Mouse (Mus musculus) thymus, adult 2 months (tissue): ENCODE measurements at regions not wholly inside any gene's neighbourhood (a gene's known extent, or its start where the extent isn't known, plus 50 kb on each side); places are given as distances from the start of the nearest gene placed in this dataset.
A peak's percentile ranks its signal among the peaks of the same experiment; 100 is the strongest.

Experiments used
- DNase-seq: peaks from one replicate; pipeline ENCODE4 v3.0.0; 2021
- H3K27ac ChIP-seq: fragments of 200-500 bp; 2 replicates; pipeline ENCODE4 v1.5.1; 2012; ENCODE audit warnings: low read length, control low read depth; ENCODE audit not compliant: control insufficient read depth, insufficient read depth
- H3K27me3 ChIP-seq: fragments of 200-500 bp; 2 replicates; pipeline ENCODE4 v1.6.1; 2012; ENCODE audit warnings: mild to moderate bottlenecking, low read length, moderate library complexity, mixed read lengths; ENCODE audit not compliant: control insufficient read depth, insufficient read depth
- H3K36me3 ChIP-seq: fragments of 200-500 bp; 2 replicates; pipeline ENCODE4 v1.6.1; 2012; ENCODE audit warnings: mild to moderate bottlenecking, low read length, moderate library complexity; ENCODE audit not compliant: control insufficient read depth, insufficient read depth
- H3K4me1 ChIP-seq: fragments of 200-500 bp; replicated peaks from 2 replicates; pipeline ENCODE4 v1.6.1; 2012; ENCODE audit warnings: low read length; ENCODE audit not compliant: control insufficient read depth, insufficient read depth
- H3K4me3 ChIP-seq: fragments of 200-500 bp; 2 replicates; pipeline ENCODE4 v1.5.1; 2012; ENCODE audit warnings: mild to moderate bottlenecking, low read length, control low read depth, moderate library complexity; ENCODE audit not compliant: control insufficient read depth, insufficient read depth
- CTCF ChIP-seq: fragments of 200-500 bp; IDR thresholded peaks from 2 replicates; pipeline ENCODE4 v1.5.1; 2012; ENCODE audit warnings: mild to moderate bottlenecking, control low read depth, low read length, moderate library complexity, borderline replicate concordance; ENCODE audit not compliant: control insufficient read depth, poor library complexity, insufficient read depth; ENCODE audit errors: extremely low read depth
- POLR2A ChIP-seq: fragments of 200-500 bp; IDR thresholded peaks from 2 replicates; pipeline ENCODE4 v1.6.1; 2012; ENCODE audit warnings: mild to moderate bottlenecking, low read length, control low read depth, moderate library complexity; ENCODE audit not compliant: control insufficient read depth, poor library complexity, insufficient read depth; ENCODE audit errors: extremely low read depth
- WGBS: fragments of 180-500 bp; shearing (Covaris S2); methylation state at CpG from one replicate; pipeline ENCODE4 v1.1.7; 2018; 5-methylcytosine and 5-hydroxymethylcytosine counted together

DNA sequence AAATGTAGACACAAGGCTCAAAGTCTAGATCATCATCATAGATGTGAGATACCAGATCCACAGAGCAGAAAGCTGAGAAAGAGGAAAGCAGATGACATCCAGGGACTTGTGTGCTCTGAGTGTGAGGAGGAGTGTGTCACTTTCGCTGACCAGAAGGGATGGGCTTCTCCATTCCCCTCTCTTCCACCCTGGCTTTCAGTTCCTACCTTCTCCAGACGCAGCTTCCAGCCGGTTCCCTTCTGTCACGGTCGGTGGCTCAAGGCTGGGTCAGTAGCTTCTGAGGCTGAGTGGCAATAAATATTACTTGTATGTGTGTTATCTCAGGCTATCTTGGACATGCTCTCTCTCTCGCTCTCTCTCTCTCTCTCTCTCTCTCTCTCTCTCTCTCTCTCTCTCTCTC, 94.2 kb upstream of the Irf2bp2 start:
- no peak for DNase-seq
- no peak for TF ChIP-seq POLR2A
- TF ChIP-seq CTCF, result no peak
- H3K4me3 ChIP-seq, result no peak overlapping the region
- H3K4me1 ChIP-seq, result peaks cover 5% of the 10 kb centered on the region
- no peak overlapping the region for H3K27ac ChIP-seq
- H3K36me3 ChIP-seq, result no peaks in the 10 kb centered on the region
- 96% methylated on average over 6 of the region's 6 CpGs for WGBS
- no peaks in the 10 kb centered on the region for H3K27me3 ChIP-seq

DNA sequence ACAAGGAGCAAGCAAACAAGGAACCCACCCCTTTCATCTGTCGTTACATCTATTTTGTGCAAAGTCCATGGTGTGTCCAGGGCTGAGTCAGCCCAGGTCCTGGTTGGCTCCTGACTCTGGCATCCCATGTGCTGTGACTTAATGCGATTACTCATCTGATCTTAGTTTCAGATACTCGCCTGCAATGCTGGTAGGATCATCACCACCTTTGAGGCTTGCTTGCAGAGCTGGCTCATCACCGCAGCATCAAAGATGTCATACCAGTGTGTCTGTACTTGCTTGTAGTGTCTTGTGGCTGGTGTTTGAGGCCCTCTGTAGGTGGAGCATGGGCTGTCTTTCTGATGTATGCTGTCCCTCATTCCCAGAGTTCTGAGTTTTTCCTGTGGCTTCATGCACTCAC, 93.0 kb upstream of the Irf2bp2 start:
- peaks cover 5% of the 10 kb centered on the region for H3K4me1 ChIP-seq
- WGBS, result 39% methylated on average over 4 of the region's 4 CpGs
- peak; percentile 55 for DNase-seq
- H3K27me3 ChIP-seq, result no peaks in the 10 kb centered on the region
- no peak overlapping the region for H3K27ac ChIP-seq
- H3K4me3 ChIP-seq, result no peak overlapping the region
- TF ChIP-seq POLR2A (no peak), CTCF (no peak)
- no peaks in the 10 kb centered on the region for H3K36me3 ChIP-seq

DNA sequence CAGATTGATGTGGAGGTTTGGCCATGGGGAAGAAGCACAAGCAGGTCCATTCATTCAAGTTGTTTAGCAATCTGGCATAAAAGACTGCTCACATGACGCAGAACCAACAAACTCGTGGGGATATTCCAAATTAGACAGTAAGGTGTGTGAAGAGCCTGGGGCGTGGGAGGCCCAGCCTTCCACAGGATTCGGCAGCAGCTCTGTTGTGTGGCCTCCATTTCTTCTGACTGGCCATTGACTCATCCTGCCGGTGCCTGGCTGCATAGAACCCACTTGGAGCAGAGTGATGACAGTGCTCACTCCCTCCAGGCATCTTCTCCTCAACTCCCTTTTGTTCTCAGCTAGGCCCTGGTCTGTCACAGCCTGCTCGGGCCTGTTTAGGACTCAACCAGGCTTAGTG, 91.6 kb upstream of the Irf2bp2 start:
- no peaks in the 10 kb centered on the region for H3K27me3 ChIP-seq
- peaks cover 5% of the 10 kb centered on the region for H3K4me1 ChIP-seq
- no peak overlapping the region for H3K27ac ChIP-seq
- no peaks in the 10 kb centered on the region for H3K36me3 ChIP-seq
- 93% methylated on average over 6 of the region's 6 CpGs for WGBS
- no peak for TF ChIP-seq CTCF
- TF ChIP-seq POLR2A, result no peak
- no peak for DNase-seq
- H3K4me3 ChIP-seq, result no peak overlapping the region

DNA sequence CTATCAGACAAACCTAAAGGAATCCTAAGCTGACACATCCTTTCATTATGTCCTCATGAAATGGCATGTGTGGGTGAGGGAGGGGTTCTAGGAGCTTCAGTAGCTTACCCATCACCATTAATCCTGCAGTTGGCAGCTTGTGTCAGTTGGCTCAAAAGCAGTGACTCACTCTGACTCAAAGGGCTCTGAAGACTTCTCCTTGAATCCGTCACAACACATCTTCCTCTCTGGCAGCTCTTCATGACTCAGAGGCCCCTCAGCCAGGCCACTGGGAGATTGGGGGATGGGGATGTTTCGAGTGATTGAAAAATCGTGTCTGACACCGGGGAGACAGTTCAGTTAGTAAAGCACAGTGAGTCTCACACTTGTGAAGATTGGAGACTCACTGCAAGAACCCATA, 90.2 kb upstream of the Irf2bp2 start:
- H3K4me1 ChIP-seq, result peaks cover 5% of the 10 kb centered on the region
- TF ChIP-seq CTCF, result no peak
- TF ChIP-seq POLR2A, result no peak
- no peaks in the 10 kb centered on the region for H3K36me3 ChIP-seq
- no peak for DNase-seq
- 73% methylated on average over 4 of the region's 4 CpGs for WGBS
- no peak overlapping the region for H3K27ac ChIP-seq
- H3K4me3 ChIP-seq, result no peak overlapping the region
- H3K27me3 ChIP-seq, result no peaks in the 10 kb centered on the region

DNA sequence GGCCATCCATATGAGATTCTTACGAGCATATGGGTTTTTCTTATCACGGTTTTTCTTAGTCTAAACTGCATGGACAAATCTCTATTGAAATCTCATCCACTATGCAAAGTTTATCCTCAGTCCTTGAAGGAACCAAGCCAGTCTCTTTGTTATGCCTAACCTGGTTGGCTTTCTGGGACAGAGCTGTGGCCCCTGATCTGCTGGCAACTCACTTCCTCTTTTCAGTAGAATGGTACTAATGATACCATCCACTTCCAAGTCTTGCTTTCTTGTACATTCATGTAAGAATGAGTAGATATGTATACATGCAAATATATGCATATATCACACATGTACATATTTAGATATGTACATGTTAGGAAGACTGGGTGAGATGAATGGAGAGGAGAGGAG, 89.8 kb upstream of the Irf2bp2 start:
- Histone ChIP-seq H3K27me3 (no peaks in the 10 kb centered on the region), H3K4me3 (no peak overlapping the region), H3K27ac (no peak overlapping the region), H3K4me1 (peaks cover 5% of the 10 kb centered on the region), H3K36me3 (no peaks in the 10 kb centered on the region)
- no peak for DNase-seq
- 81% methylated on average over 2 of the region's 2 CpGs for whole genome bisulfite sequencing
- TF ChIP-seq CTCF, result no peak

DNA sequence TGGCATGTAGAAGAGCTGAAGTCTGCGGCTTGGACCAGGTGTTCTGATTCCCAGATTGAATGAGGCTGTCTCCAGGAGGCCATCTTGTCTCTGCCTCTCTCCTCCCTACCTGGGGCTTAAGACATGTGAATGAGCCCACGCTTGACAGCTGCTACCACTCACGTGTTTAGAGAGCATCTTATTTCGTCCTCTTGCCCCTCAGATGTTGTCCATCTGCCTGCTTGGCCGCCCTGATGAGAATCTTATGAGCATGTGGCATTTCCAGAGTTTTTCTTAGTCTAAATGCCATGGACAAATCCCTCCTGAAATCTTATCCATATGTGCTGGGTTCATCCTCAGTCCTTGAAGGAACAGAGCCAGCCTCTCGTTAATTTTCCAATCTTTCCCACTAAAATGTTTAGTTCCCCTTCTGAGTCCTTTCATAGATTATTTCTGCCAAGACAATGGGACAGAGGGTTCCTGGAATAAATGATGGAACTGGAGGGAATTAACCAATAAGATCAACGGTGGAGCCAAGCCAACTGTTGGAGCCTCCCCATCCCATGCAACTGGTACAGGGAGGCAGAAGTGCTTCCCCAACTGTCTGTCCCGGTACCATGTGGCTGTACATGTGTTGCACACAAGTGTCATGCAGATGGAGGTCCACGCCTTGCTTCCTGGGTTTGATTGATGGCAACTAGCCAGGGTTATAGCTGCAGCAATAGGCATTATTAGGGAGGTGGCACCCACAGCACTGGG, 89.2 kb upstream of the Irf2bp2 start:
- no peak overlapping the region for H3K4me3 ChIP-seq
- no peak for TF ChIP-seq CTCF
- no peak overlapping the region for H3K27ac ChIP-seq
- no peaks in the 10 kb centered on the region for H3K36me3 ChIP-seq
- DNase-seq, result no peak
- WGBS, result 93% methylated on average over 9 of the region's 9 CpGs
- H3K4me1 ChIP-seq, result peaks cover 5% of the 10 kb centered on the region
- H3K27me3 ChIP-seq, result no peaks in the 10 kb centered on the region
